Mouse (Mus musculus) heart, adult 18-20 months (tissue): ENCODE data around the gene Rfx3. TPM values are rescaled to one million over a fixed set of nuclear protein-coding genes. Genes with fewer than 3 reads are reported as not detected.
A peak's percentile ranks its signal among the peaks of the same experiment; 100 is the strongest.

Source experiments
- DNase-seq, 2 experiments: peaks; one replicate each; pipeline ENCODE4 v3.0.0; 2021 to 2022; ENCODE audit warnings: mixed read lengths in 1 of 2
- total RNA-seq, 2 experiments: library from RNA; stranded (reverse); gene quantifications; 2 replicates each; pipeline ENCODE4 v1.2.3; 2021

The Rfx3 gene
- total RNA-seq, 2 experiments from 2014 or later: 2.2 to 3.8 TPM

DNA sequence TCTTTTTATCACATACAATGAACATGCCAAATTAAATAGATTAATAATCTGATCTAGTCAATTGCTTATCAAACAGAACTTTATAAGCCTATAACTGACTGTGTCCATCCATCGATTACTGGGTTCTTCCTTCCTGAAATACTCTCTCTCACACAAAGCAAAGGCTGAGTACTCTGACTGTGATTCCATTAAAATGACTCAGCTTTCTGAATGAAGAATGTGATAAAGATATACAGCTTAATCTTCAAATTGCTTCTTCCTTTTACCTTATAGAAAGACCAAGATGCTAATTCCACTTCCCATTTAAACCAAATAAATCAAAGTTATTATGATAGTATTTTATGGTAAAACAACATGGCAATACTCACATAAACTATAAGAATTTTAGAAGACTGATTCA, 105.8 kb downstream of the Rfx3 start:
- DNase-seq: no peak

DNA sequence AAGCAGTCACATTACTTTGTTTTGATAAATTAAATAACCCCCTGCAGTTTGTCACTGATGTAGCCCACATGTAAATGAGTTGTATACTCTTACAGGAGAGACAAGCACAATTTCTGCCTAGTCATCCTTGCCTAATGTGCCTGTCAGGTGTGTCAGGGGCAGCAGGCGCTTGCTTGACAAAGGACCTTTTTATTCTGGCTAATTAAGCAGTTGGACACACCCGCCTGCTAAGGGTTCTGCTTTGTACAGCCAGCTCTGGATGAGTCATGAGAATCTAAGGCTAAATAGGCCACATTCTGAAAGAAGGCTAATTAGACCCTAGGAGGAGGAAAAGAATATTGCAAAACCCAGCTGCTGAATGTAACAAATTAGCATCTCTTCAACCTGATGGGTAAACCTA, 106.3 kb downstream of the Rfx3 start:
- peak; percentile 13 to 32 for DNase-seq

- no peak for DNase-seq
Measured at GRCm38 (mm10) chr19:27904209-27904608, 106.8 kb downstream of the Rfx3 start.

DNA sequence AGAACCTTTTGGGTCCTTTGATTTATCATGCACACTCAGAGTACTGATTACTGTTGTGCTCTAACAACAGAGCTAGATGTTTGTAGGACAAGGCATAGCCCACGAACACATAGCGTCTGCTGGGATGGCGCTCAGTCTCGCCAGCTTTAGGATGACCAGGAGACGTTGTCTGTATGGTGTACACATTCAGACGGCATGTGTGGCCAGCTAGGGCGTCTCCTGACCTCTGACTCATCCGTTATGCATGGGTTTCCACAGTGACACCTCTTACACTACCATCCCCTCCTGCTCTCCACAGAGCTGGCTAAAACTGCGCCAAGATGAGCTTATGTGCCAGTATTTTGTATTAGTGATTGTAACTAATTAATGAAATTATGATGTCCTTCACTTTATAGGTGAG, 108.4 kb downstream of the Rfx3 start:
- DNase-seq: no peak

- no peak for DNase-seq
Measured at GRCm38 (mm10) chr19:27901693-27902092, 109.3 kb downstream of the Rfx3 start.

DNA sequence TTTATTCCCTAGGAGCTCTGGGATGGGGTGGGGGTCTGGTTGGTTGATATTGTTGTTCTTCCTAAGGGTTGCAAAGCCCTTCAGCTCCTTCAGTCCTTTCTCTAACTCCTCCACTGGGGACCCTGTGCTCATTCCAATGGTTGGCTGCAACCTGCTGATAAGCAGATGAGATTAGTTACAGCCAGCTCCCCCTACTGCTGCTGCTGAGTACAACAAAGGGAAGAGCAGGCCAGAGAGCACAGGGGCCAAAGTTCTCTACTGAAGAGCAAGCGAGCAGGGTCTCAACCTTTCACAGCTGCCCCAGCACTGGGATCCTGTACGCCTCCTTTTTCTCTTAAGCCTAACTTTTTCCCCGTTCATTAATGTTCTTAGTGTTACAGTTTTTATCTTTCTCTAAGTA, 126.4 kb downstream of the Rfx3 start:
- no peak for DNase-seq

- DNase-seq: no peak
Measured at GRCm38 (mm10) chr19:27877429-27877828, 133.5 kb downstream of the Rfx3 start.

- DNase-seq: no peak
Measured at GRCm38 (mm10) chr19:27870794-27871193, 140.2 kb downstream of the Rfx3 start.

DNA sequence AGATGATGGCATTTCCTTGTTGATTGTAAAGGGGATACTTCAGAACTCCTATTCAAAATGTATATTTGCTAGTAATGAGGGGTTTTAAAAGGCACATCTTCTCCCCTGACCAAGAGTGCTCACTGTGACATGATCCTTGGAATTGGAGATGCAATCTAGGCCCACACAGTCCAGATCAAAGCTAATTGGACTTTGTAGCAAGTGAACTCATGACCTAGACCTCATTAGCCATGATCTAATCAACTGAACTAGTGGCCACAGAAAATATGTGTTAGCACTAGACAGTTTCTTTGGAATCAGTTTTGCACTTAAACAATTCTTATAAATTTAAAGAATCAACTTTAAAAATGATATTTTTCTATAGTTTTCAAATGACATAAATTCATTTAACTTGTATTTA, 151.3 kb downstream of the Rfx3 start:
- DNase-seq: no peak

DNA sequence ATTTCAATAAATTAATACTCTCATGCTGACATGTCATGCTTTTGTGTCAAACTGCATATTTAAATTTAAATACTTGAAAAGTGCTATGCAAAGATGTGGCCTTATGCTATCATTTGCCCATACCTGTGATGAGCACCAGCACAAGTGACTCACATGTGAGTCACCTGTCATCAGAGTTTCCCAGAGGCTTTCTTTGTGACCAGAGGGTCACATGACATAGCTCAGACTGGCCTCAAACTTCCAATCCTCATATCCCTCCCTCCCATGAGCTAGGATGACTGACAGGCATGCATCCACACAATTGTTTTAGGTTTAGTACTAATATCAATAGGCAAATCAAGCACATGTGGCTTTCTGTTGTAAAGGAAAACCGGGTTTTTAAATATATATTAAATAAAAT, 162.0 kb downstream of the Rfx3 start:
- DNase-seq: no peak

DNA sequence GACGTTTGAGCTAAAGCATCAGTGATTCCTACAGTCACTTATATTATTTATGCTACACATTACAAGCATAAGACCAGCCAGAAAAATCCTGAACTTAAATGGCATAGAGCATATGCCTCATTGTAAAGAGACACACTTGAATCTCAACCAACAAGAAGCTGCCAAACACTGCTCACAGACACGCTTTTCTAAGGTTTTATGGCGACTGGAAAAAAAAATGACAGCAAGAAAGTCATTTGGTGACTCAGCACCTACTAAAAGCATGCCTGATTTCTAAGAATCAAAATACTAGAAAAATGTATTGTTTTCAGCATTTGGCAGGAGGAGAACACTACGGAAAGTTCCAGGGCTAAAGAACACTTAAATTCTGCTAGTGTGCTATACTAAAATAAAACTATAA, 163.9 kb downstream of the Rfx3 start:
- no peak for DNase-seq

DNA sequence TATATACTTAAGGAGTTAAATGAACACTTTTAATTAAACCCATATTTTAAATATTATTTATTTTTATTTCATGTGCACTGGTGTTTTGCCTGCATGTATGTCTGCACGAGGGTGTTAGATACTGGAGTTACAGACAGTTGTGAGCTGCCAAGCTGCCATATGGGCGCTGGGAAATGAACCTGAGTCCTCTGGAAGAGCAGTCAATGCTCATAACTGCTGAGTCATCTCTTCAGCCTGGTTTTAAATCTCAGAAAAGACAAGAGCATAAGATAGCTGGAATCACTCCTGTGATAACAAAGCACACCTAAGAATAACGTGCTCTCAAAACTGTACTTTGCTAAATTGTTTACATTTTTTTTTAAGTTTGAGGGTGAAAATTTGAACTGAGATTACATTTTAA, 172.3 kb downstream of the Rfx3 start:
- DNase-seq: no peak

- no peak for DNase-seq
Measured at GRCm38 (mm10) chr19:27838041-27838440, 172.9 kb downstream of the Rfx3 start.

DNA sequence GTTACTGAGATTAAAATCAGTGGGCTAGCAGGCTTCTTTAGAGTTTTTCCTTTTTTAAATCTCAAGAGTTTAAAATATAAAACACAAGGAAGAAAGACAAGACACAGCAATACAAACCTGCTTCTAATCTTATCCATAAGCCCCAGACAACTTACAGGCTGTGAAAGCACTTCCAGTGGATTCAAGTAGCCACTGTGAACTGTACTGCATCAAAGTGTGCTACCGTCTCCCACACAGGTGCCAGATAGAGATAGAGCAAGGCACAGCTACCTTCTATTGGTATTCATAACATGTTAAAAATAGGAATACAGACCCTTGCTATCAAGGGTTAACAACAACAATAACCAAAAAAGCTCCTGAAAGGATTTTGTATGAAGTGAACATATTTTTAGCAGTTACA, 178.5 kb downstream of the Rfx3 start:
- DNase-seq: no peak

GRCm38 (mm10) chr19:27828316-27828715, 182.7 kb downstream of the Rfx3 start:
- no peak for DNase-seq

DNA sequence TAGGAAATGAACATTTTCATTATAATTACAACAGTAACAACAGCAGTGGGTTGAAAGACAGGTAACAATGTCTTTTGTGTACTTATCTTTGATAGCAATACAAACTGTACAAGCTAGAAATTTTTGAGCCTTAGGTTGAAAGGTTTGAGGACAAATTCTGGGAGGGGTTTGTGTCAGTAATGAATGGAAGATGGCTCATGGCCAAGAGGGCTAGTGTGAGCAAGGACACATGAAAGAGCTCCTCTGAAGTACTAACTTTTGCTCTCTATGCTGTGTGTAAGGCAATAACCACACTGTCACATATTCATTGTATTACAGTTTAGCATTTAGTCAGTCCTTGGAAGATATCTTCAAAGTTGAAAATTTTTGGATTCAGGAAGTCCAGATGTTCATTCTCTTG, 193.3 kb downstream of the Rfx3 start:
- DNase-seq: no peak

GRCm38 (mm10) chr19:27780030-27780429, 230.9 kb downstream of the Rfx3 start:
- DNase-seq: peak in 1 of 2 experiments; percentile 27

- no peak for DNase-seq
Measured at GRCm38 (mm10) chr19:27770716-27771265, 240.2 kb downstream of the Rfx3 start.

GRCm38 (mm10) chr19:27768444-27768843, 242.5 kb downstream of the Rfx3 start:
- no peak for DNase-seq

- no peak for DNase-seq
Measured at GRCm38 (mm10) chr19:27760309-27760708, 250.7 kb downstream of the Rfx3 start.

- no peak for DNase-seq
Measured at GRCm38 (mm10) chr19:27759347-27759746, 251.6 kb downstream of the Rfx3 start.

- DNase-seq: no peak
Measured at GRCm38 (mm10) chr19:27747301-27747700, 263.7 kb downstream of the Rfx3 start.

- DNase-seq: no peak
Measured at GRCm38 (mm10) chr19:27738908-27739307, 272.1 kb downstream of the Rfx3 start.

DNA sequence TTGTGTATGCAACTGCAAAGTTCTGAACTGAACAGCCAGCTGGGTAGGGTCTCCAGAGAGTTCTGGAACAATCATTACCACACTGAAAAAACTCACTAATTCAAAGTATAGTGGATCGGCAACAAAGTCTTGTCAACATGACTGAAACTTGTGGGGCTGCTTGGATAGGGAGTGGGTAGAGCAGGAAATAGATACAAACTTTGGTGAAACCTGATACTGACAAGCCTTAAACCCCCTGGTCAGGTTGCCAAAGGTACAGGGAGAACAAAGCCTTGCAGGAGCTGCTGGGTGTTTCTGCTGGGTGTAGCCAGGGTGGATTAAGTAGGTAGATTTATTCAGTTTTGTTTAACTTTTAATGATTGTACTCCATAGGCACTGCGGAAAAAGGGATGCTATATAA, 274.4 kb downstream of the Rfx3 start:
- no peak for DNase-seq

GRCm38 (mm10) chr19:27718931-27719330, 292.0 kb downstream of the Rfx3 start:
- DNase-seq: no peak
